Mouse (Mus musculus) embryonic facial prominence, embryonic 11.5 days (tissue): ENCODE results near the gene Eif2ak1. TPM values are rescaled to one million over a fixed set of nuclear protein-coding genes. Genes with fewer than 3 reads are reported as not detected.
A peak's percentile ranks its signal among the peaks of the same experiment; 100 is the strongest.

Experiments
- ATAC-seq: fragments of 200-750 bp; cut with Nextera tagmentation; replicated peaks from 2 replicates; pipeline ENCODE4 v1.8.0; 2017; ENCODE audit warnings: low read depth; ENCODE audit not compliant: insufficient number of reproducible peaks, low FRiP score, low TSS enrichment
- DNase-seq: peaks from one replicate; pipeline ENCODE4 v3.0.0-alpha.2; 2015; ENCODE audit warnings: low spot score
- H3K27ac ChIP-seq: fragments of 300-500 bp; sonication (generic); replicated peaks from 2 replicates; pipeline ENCODE4 v1.5.1; 2014; ENCODE audit warnings: mild to moderate bottlenecking, low read depth, low read length, control low read depth
- H3K27me3 ChIP-seq: fragments of 300-500 bp; sonication (generic); 2 replicates; pipeline ENCODE4 v1.6.1; 2014; ENCODE audit warnings: mild to moderate bottlenecking, low read length, moderate library complexity, mixed read lengths; ENCODE audit not compliant: control insufficient read depth, insufficient read depth
- H3K36me3 ChIP-seq: fragments of 300-500 bp; sonication (generic); replicated peaks from 2 replicates; pipeline ENCODE4 v1.6.1; 2014; ENCODE audit warnings: low read depth, mild to moderate bottlenecking, low read length, moderate library complexity, mixed read lengths; ENCODE audit not compliant: control insufficient read depth, insufficient read depth
- H3K4me1 ChIP-seq: fragments of 300-500 bp; sonication (generic); 2 replicates; pipeline ENCODE4 v1.6.1; 2014; ENCODE audit warnings: low read length, mixed read lengths; ENCODE audit not compliant: control insufficient read depth, insufficient read depth
- H3K4me2 ChIP-seq: fragments of 300-500 bp; sonication (generic); 2 replicates; pipeline ENCODE4 v1.6.1; 2014; ENCODE audit warnings: low read depth, mild to moderate bottlenecking, control low read depth, low read length, moderate library complexity
- H3K4me3 ChIP-seq: fragments of 300-500 bp; sonication (generic); 2 replicates; pipeline ENCODE4 v1.5.1; 2014; ENCODE audit warnings: low read depth, low read length, control low read depth
- H3K9ac ChIP-seq: fragments of 300-500 bp; sonication (generic); replicated peaks from 2 replicates; pipeline ENCODE4 v1.6.1; 2014; ENCODE audit warnings: mild to moderate bottlenecking, control low read depth, low read length
- H3K9me3 ChIP-seq: fragments of 300-500 bp; sonication (generic); replicated peaks from 2 replicates; pipeline ENCODE4 v1.6.1; 2016; ENCODE audit warnings: mild to moderate bottlenecking, low read length, inconsistent platforms, mixed read lengths; ENCODE audit not compliant: control insufficient read depth
- WGBS: fragments of 180-500 bp; shearing (Covaris S2); extraction: QIAGEN DNeasy Blood & Tissue Kit; methylation state at CpG from one replicate; pipeline ENCODE4 v1.1.7; 2014; 5-methylcytosine and 5-hydroxymethylcytosine counted together
- polyA plus RNA-seq: library from polyadenylated mRNA; unstranded; fragments of >200 nt; fragmentation: Nextera tagmentation; extraction: Ambion mirVana; gene quantifications from 2 replicates; pipeline ENCODE4 v1.2.1, GENCODE M21; 2014

The Eif2ak1 gene
- polyA plus RNA-seq, 1 experiment from 2014 or later = 56.4 TPM

GRCm38 (mm10) chr5:143906429-143906828 lies 88.8 kb downstream of the Eif2ak1 start:
- ATAC-seq = no peak
- no peak for DNase-seq
- H3K27me3 ChIP-seq = no peaks in the 10 kb centered on the region
- H3K4me2 ChIP-seq = no peak overlapping the region
- no peak overlapping the region for H3K27ac ChIP-seq
- H3K4me3 ChIP-seq = no peak overlapping the region
- peaks cover 8% of the 10 kb centered on the region for H3K36me3 ChIP-seq
- no peak overlapping the region for H3K9ac ChIP-seq
- H3K9me3 ChIP-seq = no peaks in the 10 kb centered on the region
- 88% methylated on average over 8 of the region's 8 CpGs for WGBS
- H3K4me1 ChIP-seq = no peaks in the 10 kb centered on the region

DNA sequence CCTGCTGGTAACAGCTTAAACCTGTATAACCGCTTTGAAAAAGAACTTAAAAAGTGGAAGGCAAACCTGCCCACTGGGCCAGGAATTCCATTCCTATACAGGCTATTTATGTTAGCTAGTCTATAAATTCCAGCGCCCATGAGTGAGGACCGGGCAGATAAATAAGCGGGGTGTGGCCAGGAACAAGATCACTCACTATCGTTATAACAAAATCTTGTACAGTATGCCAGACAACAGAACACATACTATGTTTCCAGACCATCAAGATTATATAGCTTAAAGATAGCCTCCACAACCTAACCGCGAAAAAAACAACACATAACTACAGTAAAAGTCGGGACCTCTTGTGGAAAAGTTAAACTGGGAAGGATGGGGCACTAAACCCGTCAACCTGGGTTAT lies 91.3 kb downstream of the Eif2ak1 start:
- Histone ChIP-seq H3K4me2 (peak overlapping the region; percentile 76), H3K9me3 (no peaks in the 10 kb centered on the region), H3K4me3 (peak overlapping the region; percentile 75), H3K27ac (no peak overlapping the region; the same call in 1 of the 2 replicates), H3K36me3 (peaks cover 4% of the 10 kb centered on the region), H3K9ac (peak overlapping the region; percentile 68), H3K4me1 (no peaks in the 10 kb centered on the region), H3K27me3 (no peaks in the 10 kb centered on the region)
- WGBS = 4% methylated on average over 9 of the region's 9 CpGs
- ATAC-seq (no peak), DNase-seq (peak; percentile 4)

GRCm38 (mm10) chr5:143909417-143910400 lies 92.1 kb downstream of the Eif2ak1 start, which contains the start of the genes Aimp2 and Pms2:
TSS of gene Aimp2 (minus strand) at chr5:143909847.
TSS of gene Pms2 (plus strand) at chr5:143909964.
- Histone ChIP-seq H3K4me2 (peak within 1 kb of the TSS; percentile 76), H3K4me3 (peak within 1 kb of the TSS; percentile 75), H3K9me3 (no peaks in the 10 kb centered on the region), H3K27ac (peak within 1 kb of the TSS; percentile 52), H3K4me1 (no peaks in the 10 kb centered on the region), H3K36me3 (peaks cover 4% of the 10 kb centered on the region), H3K27me3 (no peaks in the 10 kb centered on the region), H3K9ac (peak within 1 kb of the TSS; percentile 68)
- DNase-seq = peak; percentile 99
- WGBS = under 1% methylated on average over 70 of the region's 70 CpGs
- ATAC-seq = peak; percentile 99

- H3K4me2 ChIP-seq = no peak overlapping the region
- DNase-seq (no peak), ATAC-seq (no peak)
- no peak overlapping the region for H3K4me3 ChIP-seq
- 95% methylated on average over 9 of the region's 9 CpGs for WGBS
- no peaks in the 10 kb centered on the region for H3K9me3 ChIP-seq
- no peak overlapping the region for H3K27ac ChIP-seq
- no peaks in the 10 kb centered on the region; the same call in none of the 2 replicates for H3K36me3 ChIP-seq
- no peak overlapping the region for H3K9ac ChIP-seq
- no peaks in the 10 kb centered on the region for H3K27me3 ChIP-seq
- no peaks in the 10 kb centered on the region for H3K4me1 ChIP-seq
Observed at GRCm38 (mm10) chr5:143916221-143916620, 98.6 kb downstream of the Eif2ak1 start.

DNA sequence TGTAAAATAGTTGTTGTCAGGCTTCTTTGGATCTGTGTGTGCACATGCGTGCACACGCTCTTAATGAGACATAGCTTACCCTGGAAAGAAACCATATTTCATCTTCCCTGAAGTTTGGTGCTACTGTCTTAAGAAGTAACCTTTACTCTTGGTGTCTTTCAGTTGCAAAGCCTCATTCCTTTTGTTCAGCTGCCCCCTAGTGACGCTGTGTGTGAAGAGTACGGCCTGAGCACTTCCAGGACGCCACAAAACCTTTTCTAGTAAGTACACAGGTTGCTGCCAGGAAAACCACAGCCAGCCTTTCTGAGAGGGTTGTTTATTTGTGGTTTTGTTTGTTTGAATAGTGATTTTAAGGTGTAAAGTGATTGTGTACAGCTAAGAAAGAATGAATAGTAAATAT lies 99.8 kb downstream of the Eif2ak1 start:
- no peak for ATAC-seq
- no peaks in the 10 kb centered on the region; the same call in none of the 2 replicates for H3K36me3 ChIP-seq
- H3K4me3 ChIP-seq = no peak overlapping the region
- no peak overlapping the region for H3K9ac ChIP-seq
- peak; percentile 63 for DNase-seq
- no peaks in the 10 kb centered on the region for H3K27me3 ChIP-seq
- no peaks in the 10 kb centered on the region for H3K9me3 ChIP-seq
- no peaks in the 10 kb centered on the region for H3K4me1 ChIP-seq
- H3K27ac ChIP-seq = no peak overlapping the region
- H3K4me2 ChIP-seq = no peak overlapping the region
- 58% methylated on average over 5 of the region's 5 CpGs for WGBS

- H3K4me3 ChIP-seq = no peak overlapping the region
- H3K4me1 ChIP-seq = no peaks in the 10 kb centered on the region
- DNase-seq (no peak), ATAC-seq (no peak)
- H3K9ac ChIP-seq = no peak overlapping the region
- H3K36me3 ChIP-seq = no peaks in the 10 kb centered on the region; the same call in none of the 2 replicates
- no peaks in the 10 kb centered on the region for H3K9me3 ChIP-seq
- WGBS = 89% methylated on average over 3 of the region's 3 CpGs
- no peaks in the 10 kb centered on the region for H3K27me3 ChIP-seq
- no peak overlapping the region for H3K4me2 ChIP-seq
- H3K27ac ChIP-seq = no peak overlapping the region
Observed at GRCm38 (mm10) chr5:143918120-143918519, 100.5 kb downstream of the Eif2ak1 start.

DNA sequence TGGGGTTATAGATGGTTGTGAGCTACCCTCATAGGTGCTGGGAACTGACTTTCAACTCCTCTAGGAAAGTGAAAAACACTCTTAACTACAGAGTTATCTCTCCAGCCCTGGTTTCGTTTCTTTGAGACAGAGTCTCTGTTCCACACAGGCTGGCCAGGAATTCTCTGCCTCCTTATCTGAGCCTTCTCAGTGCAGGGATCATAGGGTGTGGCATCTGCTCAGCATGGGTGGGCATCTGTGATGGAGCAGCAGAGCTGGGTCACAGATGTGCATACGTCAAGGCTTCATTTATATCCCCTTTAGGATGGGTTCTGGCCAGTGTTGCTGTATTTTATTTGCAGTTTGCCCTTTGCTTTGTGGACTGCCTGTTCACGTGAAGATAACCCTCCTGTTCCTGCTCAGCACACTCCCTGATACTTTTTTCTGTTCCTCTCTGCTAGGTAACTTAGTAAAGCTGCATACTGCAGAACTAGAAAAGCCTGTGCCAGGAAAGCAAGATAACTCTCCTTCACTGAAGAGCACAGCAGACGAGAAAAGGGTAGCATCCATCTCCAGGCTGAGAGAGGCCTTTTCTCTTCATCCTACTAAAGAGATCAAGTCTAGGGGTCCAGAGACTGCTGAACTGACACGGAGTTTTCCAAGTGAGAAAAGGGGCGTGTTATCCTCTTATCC lies 107.3 kb downstream of the Eif2ak1 start:
- WGBS = 89% methylated on average over 6 of the region's 6 CpGs
- H3K36me3 ChIP-seq = peaks cover 5% of the 10 kb centered on the region
- no peak overlapping the region for H3K27ac ChIP-seq
- ATAC-seq (no peak), DNase-seq (no peak)
- H3K4me3 ChIP-seq = no peak overlapping the region
- H3K9ac ChIP-seq = no peak overlapping the region
- H3K9me3 ChIP-seq = no peaks in the 10 kb centered on the region
- no peak overlapping the region for H3K4me2 ChIP-seq
- H3K4me1 ChIP-seq = no peaks in the 10 kb centered on the region
- no peaks in the 10 kb centered on the region for H3K27me3 ChIP-seq
